ENCODE assay signal across 10 mouse cellular contexts in genomic region chr4:8200081-8200480, GRCm38 (mm10). TPM values are rescaled to one million over a fixed set of nuclear protein-coding genes. Genes with fewer than 3 reads are reported as not detected.
DNase-seq lines count a peak whose midpoint lies in the region; ATAC-seq and TF ChIP-seq lines count a peak whose summit lies in the region.
"Had no signal": no experiment of that assay in that cellular context is flagged by ENCODE, and none has a peak within 500 bp of the region (broad histone marks: within the 10 kb centered on the region; RNA-seq: fewer than 3 reads in every experiment).

No protein-coding gene starts in this region.

- no peak for TF ChIP-seq CTCF in MEL (IDR thresholded peaks at IDR 0.05 in 2 of 3, conservative IDR thresholded peaks at IDR 0.05 in 1 of 3; ENCODE audit: control insufficient read depth in 1 of 3, insufficient read depth in 1 of 3, low read depth in 2 of 3, low read length in 3 of 3, poor library complexity in 1 of 3, severe bottlenecking in 1 of 3)
- TF ChIP-seq CTCF in intestine, postnatal 0 days (IDR thresholded peaks at IDR 0.05; ENCODE audit: low read depth): no peak
- no peak for TF ChIP-seq CTCF in lung, postnatal 0 days (IDR thresholded peaks at IDR 0.05)
- TF ChIP-seq CTCF in layer of hippocampus, adult 2 months (conservative IDR thresholded peaks at IDR 0.05): no peak

- H3K36me3 ChIP-seq in MEL (ENCODE audit: control insufficient read depth in 1 of 2, insufficient read depth in 2 of 2, low read length in 2 of 2): peaks cover 0 to 17% of the 10 kb centered on the region in 2 experiments; a peak in 2 of 4 replicates
- no peaks in the 10 kb centered on the region for H3K36me3 ChIP-seq in intestine, postnatal 0 days (ENCODE audit: control insufficient read depth, insufficient read depth)
- no peaks in the 10 kb centered on the region for H3K36me3 ChIP-seq in lung, postnatal 0 days (ENCODE audit: insufficient read depth, low read length)
- H3K36me3 ChIP-seq: embryonic facial prominence, embryonic 15.5 days had no signal

- peak in 1 of 2 experiments; percentile 59; a peak in 2 of 4 replicates for TF ChIP-seq POLR2A in MEL (IDR thresholded peaks at IDR 0.05; ENCODE audit: control insufficient read depth in 1 of 2, insufficient read depth in 1 of 2, low read depth in 1 of 2, low read length in 2 of 2, poor library complexity in 1 of 2)

- H3K4me1 ChIP-seq in MEL (ENCODE audit: control insufficient read depth in 1 of 2, insufficient read depth in 2 of 2, low read length in 2 of 2): peaks cover 17 to 24% of the 10 kb centered on the region in 2 experiments
- H3K4me1 ChIP-seq in intestine, postnatal 0 days (replicated peaks; ENCODE audit: control insufficient read depth, insufficient read depth, low read length): no peaks in the 10 kb centered on the region
- peaks cover 8% of the 10 kb centered on the region; the same call in 1 of the 2 replicates for H3K4me1 ChIP-seq in lung, postnatal 0 days (ENCODE audit: insufficient read depth, low read depth, low read length)
- H3K4me1 ChIP-seq: embryonic facial prominence, embryonic 15.5 days had no signal

- peak overlapping the region in 1 of 2 experiments; percentile 56; a peak in 2 of 4 replicates for H3K4me3 ChIP-seq in MEL (ENCODE audit: control insufficient read depth in 1 of 2, insufficient read depth in 1 of 2, low read depth in 2 of 2, low read length in 2 of 2)
- H3K4me3 ChIP-seq in intestine, postnatal 0 days (ENCODE audit: low read depth, low read length): no peak overlapping the region
- H3K4me3 ChIP-seq in lung, postnatal 0 days (ENCODE audit: low read depth, low read length): no peak overlapping the region
- H3K4me3 ChIP-seq in layer of hippocampus, adult 2 months: no peak overlapping the region
- H3K4me3 ChIP-seq: embryonic facial prominence, embryonic 15.5 days had no signal

- no peak for TF ChIP-seq RAD21 in MEL (IDR thresholded peaks at IDR 0.05; ENCODE audit: low read depth, low read length)

- no peaks in the 10 kb centered on the region for H3K27me3 ChIP-seq in MEL (ENCODE audit: control insufficient read depth in 1 of 2, insufficient read depth in 2 of 2, low read length in 2 of 2)
- no peaks in the 10 kb centered on the region for H3K27me3 ChIP-seq in intestine, postnatal 0 days (replicated peaks; ENCODE audit: control insufficient read depth, insufficient read depth, low read length)
- H3K27me3 ChIP-seq in lung, postnatal 0 days (replicated peaks; ENCODE audit: insufficient read depth, low read length): no peaks in the 10 kb centered on the region
- H3K27me3 ChIP-seq: embryonic facial prominence, embryonic 15.5 days had no signal

- peak overlapping the region; percentile 82 for H3K27ac ChIP-seq in MEL (ENCODE audit: control insufficient read depth, low read depth, low read length)
- H3K27ac ChIP-seq in intestine, postnatal 0 days (ENCODE audit: low read depth, low read length): no peak overlapping the region
- no peak overlapping the region for H3K27ac ChIP-seq in lung, postnatal 0 days (ENCODE audit: low read length)
- no peak overlapping the region for H3K27ac ChIP-seq in layer of hippocampus, adult 2 months
- H3K27ac ChIP-seq: embryonic facial prominence, embryonic 15.5 days had no signal

- TF ChIP-seq EP300 in MEL (IDR thresholded peaks at IDR 0.05; ENCODE audit: low read depth in 1 of 2, low read length in 2 of 2): peak; percentile 98 to 99
- peak; percentile 79 for TF ChIP-seq EP300 in lung, postnatal 0 days (IDR thresholded peaks at IDR 0.05)

- 30% methylated on average over 5 of the region's 5 CpGs for WGBS in intestine, postnatal 0 days
- WGBS in lung, postnatal 0 days: 41% methylated on average over 5 of the region's 5 CpGs

- H3K9me3 ChIP-seq in MEL (replicated peaks; ENCODE audit: insufficient read depth, low read length): no peaks in the 10 kb centered on the region
- H3K9me3 ChIP-seq in intestine, postnatal 0 days (ENCODE audit: control insufficient read depth): no peaks in the 10 kb centered on the region
- no peaks in the 10 kb centered on the region for H3K9me3 ChIP-seq in lung, postnatal 0 days (ENCODE audit: low read length)

- DNase-seq in MEL (ENCODE audit: low read depth, low spot score): peak; percentile 94
- DNase-seq in c-Kit-positive CD71-positive TER-119-positive erythroid progenitor cells, embryonic 14.5 days (ENCODE audit: low spot score): peak; percentile 7
- DNase-seq in lung, postnatal 0 days (ENCODE audit: low spot score): peak; percentile 37
- no peak for DNase-seq in layer of hippocampus, adult 8-10 months (ENCODE audit: low spot score in 2 of 2)
- no peak for DNase-seq in right cerebral cortex, postnatal 25 days
- no peak for DNase-seq in layer of hippocampus, adult 2 months (ENCODE audit: low spot score in 2 of 2)

- H3K4me2 ChIP-seq in intestine, postnatal 0 days (replicated peaks; ENCODE audit: low read depth): no peak overlapping the region
- no peak overlapping the region for H3K4me2 ChIP-seq in lung, postnatal 0 days (replicated peaks; ENCODE audit: low read depth, low read length)
- H3K4me2 ChIP-seq: embryonic facial prominence, embryonic 15.5 days had no signal

- H3K79me2 ChIP-seq in MEL (ENCODE audit: control insufficient read depth, insufficient read depth, low read length, poor library complexity): no peaks in the 10 kb centered on the region

- H3K9ac ChIP-seq in MEL (ENCODE audit: control insufficient read depth, low read depth, low read length, poor library complexity, severe bottlenecking): no peak overlapping the region; the same call in 1 of the 2 replicates
- H3K9ac ChIP-seq in intestine, postnatal 0 days (ENCODE audit: low read depth, low read length): no peak overlapping the region
- no peak overlapping the region for H3K9ac ChIP-seq in lung, postnatal 0 days (replicated peaks; ENCODE audit: low read depth)
- H3K9ac ChIP-seq: embryonic facial prominence, embryonic 15.5 days had no signal

- peak; percentile 79 for ATAC-seq in intestine, postnatal 0 days
- ATAC-seq in lung, postnatal 0 days: peak; percentile 79
- no peak for ATAC-seq in cerebellum, adult (ENCODE audit: insufficient number of reproducible peaks, low FRiP score, low TSS enrichment)
- ATAC-seq: midbrain, embryonic 16.5 days had no signal

TF ChIP-seq in MEL, 35 proteins besides CTCF, POLR2A, EP300 and RAD21 (continues in another document):
- TF ChIP-seq ZKSCAN1 (IDR thresholded peaks at IDR 0.05; ENCODE audit: low read depth, low read length) (peak; percentile 73; the same call in 1 of the 2 replicates), POLR2AphosphoS2 (IDR thresholded peaks at IDR 0.05; ENCODE audit: low read length) (no peak), SMC3 (IDR thresholded peaks at IDR 0.05; ENCODE audit: low read depth, low read length) (no peak), KAT2A (conservative IDR thresholded peaks at IDR 0.05; ENCODE audit: low read depth, low read length) (no peak), ELF1 (IDR thresholded peaks at IDR 0.05; ENCODE audit: low read depth, low read length) (no peak), ZNF384 (IDR thresholded peaks at IDR 0.05; ENCODE audit: low read depth, low read length) (no peak), MXI1 (IDR thresholded peaks at IDR 0.05; ENCODE audit: low read depth, low read length) (peak; percentile 50), SIN3A (IDR thresholded peaks at IDR 0.05; ENCODE audit: low read length) (peak; percentile 61), TAL1 (IDR thresholded peaks at IDR 0.05; ENCODE audit: low read length) (peak; percentile 93), USF1 (IDR thresholded peaks at IDR 0.05; ENCODE audit: low read depth, low read length) (no peak), MYC (IDR thresholded peaks at IDR 0.05; ENCODE audit: low read depth, low read length) (peak; percentile 73), NRF1 (IDR thresholded peaks at IDR 0.05; ENCODE audit: insufficient read depth, low read depth, low read length, poor library complexity, severe bottlenecking) (0 out of 2 replicates have a peak, but pooled peaks have one; percentile 12), JUND (IDR thresholded peaks at IDR 0.05; ENCODE audit: low read depth, low read length) (peak; percentile 73), ZMIZ1 (IDR thresholded peaks at IDR 0.05; ENCODE audit: low read depth, low read length) (0 out of 2 replicates have a peak, but pooled peaks have one; percentile 63), CHD1 (IDR thresholded peaks at IDR 0.05; ENCODE audit: low read depth, low read length) (no peak), MAX (IDR thresholded peaks at IDR 0.05; ENCODE audit: low read length) (peak; percentile 68), HCFC1 (IDR thresholded peaks at IDR 0.05; ENCODE audit: low read depth, low read length) (no peak), E2F4 (IDR thresholded peaks at IDR 0.05; ENCODE audit: borderline replicate concordance, low read depth, low read length) (no peak), CHD2 (IDR thresholded peaks at IDR 0.05; ENCODE audit: low read length) (no peak), NELFE (IDR thresholded peaks at IDR 0.05; ENCODE audit: low read depth, low read length) (peak; percentile 47; the same call in 1 of the 2 replicates), RCOR1 (IDR thresholded peaks at IDR 0.05; ENCODE audit: low read depth, low read length) (peak; percentile 93), MEF2A (IDR thresholded peaks at IDR 0.05; ENCODE audit: extremely low read depth, insufficient replicate concordance, low read depth, low read length, poor library complexity, severe bottlenecking) (0 out of 2 replicates have a peak, but pooled peaks have one; percentile 57), UBTF (IDR thresholded peaks at IDR 0.05; ENCODE audit: borderline replicate concordance, insufficient read depth, low read depth, low read length) (no peak), POLR2AphosphoS5 (IDR thresholded peaks at IDR 0.05; ENCODE audit: borderline replicate concordance, low read depth, low read length) (no peak), ETS1 (IDR thresholded peaks at IDR 0.05; ENCODE audit: low read depth, low read length) (peak; percentile 84), MAZ (IDR thresholded peaks at IDR 0.05; ENCODE audit: low read depth, low read length) (no peak), ZC3H11A (IDR thresholded peaks at IDR 0.05; ENCODE audit: low read depth, low read length) (no peak), USF2 (IDR thresholded peaks at IDR 0.05; ENCODE audit: borderline replicate concordance in 1 of 2, insufficient read depth in 1 of 2, low read depth in 1 of 2, low read length in 2 of 2) (no peak), TBP (IDR thresholded peaks at IDR 0.05; ENCODE audit: low read depth, low read length) (peak; percentile 75)

RNA-seq across cellular contexts. Expression of gene Car8, which starts 38.8 kb away (rescaled TPM):
- total RNA-seq in MEL (2012; rRNA removed): 0.20 and 0.31 TPM in 2 replicates
- polyA plus RNA-seq in MEL (2012; ENCODE audit: insufficient read depth in 1 of 2, insufficient read length in 2 of 2, low read depth in 1 of 2, low replicate concordance in 2 of 2, missing spikeins in 1 of 2): under 1 TPM in 1 of 2 experiments, not detected in 1; 0.31 TPM
- polyA plus RNA-seq in intestine, postnatal 0 days (2015; fragmentation: Nextera tagmentation; extraction: Ambion mirVana): 27.3 and 29.0 TPM in 2 replicates
- 31.6 and 42.7 TPM in 2 replicates for polyA plus RNA-seq in lung, postnatal 0 days (2015; fragmentation: Nextera tagmentation; extraction: Ambion mirVana)
- total RNA-seq in layer of hippocampus, adult 8-10 months (2022): 1 to 10 TPM; 2.5 to 3.3 (median 2.9) TPM
- total RNA-seq in layer of hippocampus, adult 2 months (2021): 1 to 10 TPM; 2.8 to 3.8 TPM

Comparison
In these comparisons a context has a peak if more than half of its experiments do, and no peak if none do; other contexts are left out.
1. DNase-seq: peak in MEL (single experiment), c-Kit-positive CD71-positive TER-119-positive erythroid progenitor cells, embryonic 14.5 days (single experiment) and lung, postnatal 0 days (single experiment); none in layer of hippocampus, adult 8-10 months (0 of 2), right cerebral cortex, postnatal 25 days (single experiment) and layer of hippocampus, adult 2 months (0 of 2).